Mouse (Mus musculus): ENCODE measurements around the gene Rtl1. TPM values are rescaled to one million over a fixed set of nuclear protein-coding genes. Genes with fewer than 3 reads are reported as not detected.

The Rtl1 gene
- polyA plus RNA-seq, 1 experiment, result 0.02 TPM

DNA sequence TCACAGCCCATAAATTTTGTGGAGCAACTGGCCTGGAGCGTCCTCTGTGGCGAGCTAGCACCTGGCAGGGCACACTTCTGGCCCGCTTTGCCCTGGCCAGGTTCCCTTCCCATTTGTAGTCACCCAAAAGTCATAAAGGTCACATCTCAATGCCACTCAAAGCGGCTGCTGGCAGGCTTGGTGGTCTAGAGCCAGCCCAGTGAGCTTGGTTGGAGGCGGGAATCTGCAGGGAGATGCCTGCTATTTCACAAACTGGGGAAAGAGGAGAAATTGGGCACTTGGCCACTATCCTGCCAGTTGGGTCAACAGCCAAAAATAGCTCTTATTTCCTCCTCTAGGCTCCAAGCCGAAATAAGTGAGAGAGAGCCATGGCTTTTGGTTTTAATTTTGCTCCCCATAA is 4.4 kb downstream of the Rtl1 start:
- H3K4me1 ChIP-seq (ENCODE audit: control insufficient read depth, insufficient read depth, low read length), result peaks cover 2% of the 10 kb centered on the region; the same call in 1 of the 2 replicates
- TF ChIP-seq CTCF (IDR thresholded peaks at IDR 0.05; ENCODE audit: extremely low read depth, insufficient read depth, low read length) (no peak), POLR2A (IDR thresholded peaks at IDR 0.05; ENCODE audit: extremely low read depth, insufficient read depth, low read length) (no peak)
- H3K4me3 ChIP-seq (ENCODE audit: insufficient read depth, low read length), result no peak overlapping the region
- no peak overlapping the region for H3K27ac ChIP-seq (ENCODE audit: insufficient read depth, low read length)

DNA sequence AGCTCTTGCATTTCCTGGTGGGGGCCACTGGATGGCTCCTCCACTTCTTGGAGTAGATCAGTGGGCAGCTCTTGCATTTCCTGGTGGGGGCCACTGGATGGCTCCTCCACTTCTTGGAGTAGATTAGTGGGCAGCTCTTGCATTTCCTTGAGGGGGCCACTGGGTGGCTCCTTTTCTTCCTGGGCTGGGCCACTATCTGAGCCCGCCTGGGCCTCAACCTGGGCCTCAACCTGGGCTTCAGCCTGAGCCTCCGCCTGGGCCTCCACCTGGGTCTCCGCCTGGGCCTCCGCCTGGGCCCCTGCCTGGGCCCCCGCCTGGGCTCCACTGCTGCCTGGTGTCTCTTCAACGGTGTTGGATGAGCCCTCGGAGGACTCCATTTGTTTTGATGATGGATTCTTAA is 5.2 kb downstream of the Rtl1 start:
- no peak overlapping the region for H3K4me3 ChIP-seq (ENCODE audit: insufficient read depth, low read length)
- H3K4me1 ChIP-seq (ENCODE audit: control insufficient read depth, insufficient read depth, low read length), result peaks cover 2% of the 10 kb centered on the region
- H3K27ac ChIP-seq (ENCODE audit: insufficient read depth, low read length), result no peak overlapping the region
- TF ChIP-seq POLR2A (IDR thresholded peaks at IDR 0.05; ENCODE audit: extremely low read depth, insufficient read depth, low read length), result no peak

DNA sequence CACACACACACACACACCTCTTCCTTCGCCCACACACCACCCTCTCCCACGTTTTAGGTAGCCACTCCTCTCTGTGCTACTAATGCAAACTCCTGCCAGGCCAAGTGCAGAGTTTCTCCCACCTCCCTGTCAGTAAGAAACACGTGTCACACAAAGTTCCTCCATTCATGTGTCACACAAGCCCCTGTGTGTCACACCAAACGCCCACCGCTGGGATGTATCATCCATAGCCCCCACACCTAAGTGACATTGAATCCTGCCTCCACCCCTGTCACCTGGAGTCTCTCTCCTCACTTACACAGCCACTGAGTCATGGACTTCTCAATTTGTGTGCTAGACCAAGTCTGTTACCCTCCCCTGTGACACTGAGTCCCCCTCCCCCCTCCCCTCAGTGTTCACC is 17.9 kb downstream of the Rtl1 start:
- no peak for TF ChIP-seq POLR2A (IDR thresholded peaks at IDR 0.05; ENCODE audit: extremely low read depth, insufficient read depth, low read length)
- TF ChIP-seq CTCF (IDR thresholded peaks at IDR 0.05; ENCODE audit: extremely low read depth, insufficient read depth, low read length), result no peak
- H3K4me1 ChIP-seq (ENCODE audit: control insufficient read depth, insufficient read depth, low read length), result no peaks in the 10 kb centered on the region
- no peak overlapping the region for H3K27ac ChIP-seq (ENCODE audit: insufficient read depth, low read length)
- no peak overlapping the region for H3K4me3 ChIP-seq (ENCODE audit: insufficient read depth, low read length)

DNA sequence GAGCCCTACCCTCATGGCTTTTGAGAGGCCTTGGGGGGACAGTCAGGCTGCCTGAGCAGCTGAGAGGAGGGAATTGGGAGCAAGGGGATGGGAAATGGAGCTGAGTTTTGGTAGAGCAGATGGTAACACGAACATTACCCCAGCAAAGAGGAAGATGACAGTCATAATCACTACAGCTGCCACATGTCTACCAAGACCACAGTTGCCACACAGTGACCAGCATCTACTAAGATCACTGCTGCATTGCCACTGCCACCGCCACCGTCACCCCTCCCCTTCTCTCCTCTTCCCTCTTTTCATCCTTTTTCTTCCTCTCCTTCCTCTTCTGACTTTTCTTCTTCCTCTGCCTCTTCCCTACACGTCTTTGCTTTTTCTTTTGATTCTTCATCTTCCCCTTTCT is 27.9 kb downstream of the Rtl1 start:
- TF ChIP-seq POLR2A (IDR thresholded peaks at IDR 0.05; ENCODE audit: extremely low read depth, insufficient read depth, low read length), result no peak
- TF ChIP-seq CTCF (IDR thresholded peaks at IDR 0.05; ENCODE audit: extremely low read depth, insufficient read depth, low read length), result no peak
- no peak overlapping the region for H3K4me3 ChIP-seq (ENCODE audit: insufficient read depth, low read length)
- no peaks in the 10 kb centered on the region for H3K4me1 ChIP-seq (ENCODE audit: control insufficient read depth, insufficient read depth, low read length)
- H3K27ac ChIP-seq (ENCODE audit: insufficient read depth, low read length), result no peak overlapping the region

DNA sequence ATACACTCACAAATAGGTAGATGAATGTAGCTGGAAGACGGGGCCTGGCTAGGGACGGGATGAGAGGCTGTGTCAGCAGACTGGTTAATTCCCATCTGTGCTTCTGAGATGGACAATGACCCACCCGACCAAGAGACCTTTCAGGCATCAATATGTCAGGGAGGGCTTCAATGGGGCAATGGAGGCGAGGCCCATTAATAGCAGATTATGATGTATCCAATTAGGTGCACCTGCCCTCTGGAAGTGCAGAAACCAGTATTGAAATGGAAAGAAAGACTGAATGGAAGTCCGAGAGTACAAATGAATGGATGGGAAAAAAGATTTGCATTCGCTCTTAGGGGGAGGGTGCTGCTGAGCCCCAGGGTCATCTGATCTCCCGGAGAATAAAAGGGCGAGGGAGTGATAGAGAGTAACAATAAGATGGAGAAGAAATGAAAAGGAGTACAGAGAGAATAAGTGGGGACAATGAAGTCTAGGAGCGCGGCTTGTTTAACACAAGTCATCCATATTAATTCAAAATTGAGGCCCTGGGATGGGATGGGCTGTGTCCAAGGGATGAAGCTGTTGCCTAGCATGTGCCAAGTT is 39.9 kb downstream of the Rtl1 start:
- peaks cover 1% of the 10 kb centered on the region; the same call in 1 of the 2 replicates for H3K4me1 ChIP-seq (ENCODE audit: control insufficient read depth, insufficient read depth, low read length)
- TF ChIP-seq CTCF (IDR thresholded peaks at IDR 0.05; ENCODE audit: extremely low read depth, insufficient read depth, low read length) (no peak), POLR2A (IDR thresholded peaks at IDR 0.05; ENCODE audit: extremely low read depth, insufficient read depth, low read length) (no peak)
- H3K4me3 ChIP-seq (ENCODE audit: insufficient read depth, low read length), result no peak overlapping the region
- H3K27ac ChIP-seq (ENCODE audit: insufficient read depth, low read length), result no peak overlapping the region

DNA sequence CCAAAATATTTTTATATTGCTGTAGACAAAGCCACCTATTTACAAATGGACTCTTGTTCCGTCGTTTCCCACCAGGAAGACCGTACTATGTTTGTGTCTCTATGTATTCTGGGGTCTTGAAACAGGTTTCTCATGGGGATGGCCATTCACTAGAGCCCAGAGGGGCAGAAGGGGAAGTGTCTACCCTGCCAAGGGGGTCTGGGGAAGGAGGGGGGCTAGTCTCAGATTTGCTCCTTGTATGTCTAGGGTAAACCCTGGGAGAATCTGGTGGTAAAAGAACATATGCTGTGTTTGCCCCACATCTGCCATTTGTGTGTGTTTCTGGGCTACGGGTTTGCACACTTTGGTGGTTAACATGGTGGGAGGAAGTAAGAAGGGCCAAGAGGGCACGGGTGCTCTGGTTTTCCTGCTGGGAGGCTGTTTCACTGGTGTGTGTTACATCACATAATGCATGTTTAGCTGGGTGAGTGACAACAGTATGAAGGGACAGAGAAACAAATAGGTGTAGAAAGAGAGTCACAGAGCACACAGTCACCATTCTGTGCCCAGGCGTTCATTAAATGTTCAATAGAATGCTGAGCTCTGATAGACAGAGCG is 41.1 kb downstream of the Rtl1 start:
- H3K27ac ChIP-seq (ENCODE audit: insufficient read depth, low read length), result no peak overlapping the region
- H3K4me3 ChIP-seq (ENCODE audit: insufficient read depth, low read length), result no peak overlapping the region
- H3K4me1 ChIP-seq (ENCODE audit: control insufficient read depth, insufficient read depth, low read length), result peaks cover 1% of the 10 kb centered on the region; the same call in 1 of the 2 replicates
- TF ChIP-seq POLR2A (IDR thresholded peaks at IDR 0.05; ENCODE audit: extremely low read depth, insufficient read depth, low read length), result no peak
- no peak for TF ChIP-seq CTCF (IDR thresholded peaks at IDR 0.05; ENCODE audit: extremely low read depth, insufficient read depth, low read length)

DNA sequence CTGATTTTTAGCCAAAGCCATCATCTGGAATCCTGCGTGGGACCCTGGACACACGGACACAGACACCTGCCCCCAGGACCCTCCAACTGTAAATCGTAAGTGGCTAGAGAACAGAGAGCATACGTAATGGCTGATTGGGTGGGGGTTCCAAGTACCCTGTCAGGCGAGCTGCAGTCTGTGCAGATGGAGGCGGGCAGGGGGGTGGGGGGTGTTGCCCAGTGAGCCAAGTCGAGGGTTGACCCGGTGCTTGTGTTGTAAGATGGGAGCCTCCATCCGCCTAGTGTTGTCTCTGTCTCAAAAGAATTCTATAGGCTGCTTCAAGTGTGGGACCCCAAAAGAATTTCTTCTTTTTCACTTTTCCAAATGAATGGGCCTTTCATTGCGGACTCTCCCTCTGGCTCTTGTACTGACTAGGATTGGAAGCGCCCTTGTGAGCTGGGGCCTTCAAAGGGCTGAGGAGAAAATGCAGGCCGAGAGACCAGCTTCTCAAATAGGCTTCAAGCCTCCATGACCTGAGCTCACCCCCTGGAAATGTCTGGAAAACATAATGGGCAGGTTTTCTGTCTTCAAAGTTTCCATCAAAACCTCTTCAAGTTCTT is 41.8 kb downstream of the Rtl1 start:
- no peak overlapping the region for H3K4me3 ChIP-seq (ENCODE audit: insufficient read depth, low read length)
- no peak for TF ChIP-seq POLR2A (IDR thresholded peaks at IDR 0.05; ENCODE audit: extremely low read depth, insufficient read depth, low read length)
- no peak for TF ChIP-seq CTCF (IDR thresholded peaks at IDR 0.05; ENCODE audit: extremely low read depth, insufficient read depth, low read length)
- peaks cover 1% of the 10 kb centered on the region; the same call in 1 of the 2 replicates for H3K4me1 ChIP-seq (ENCODE audit: control insufficient read depth, insufficient read depth, low read length)
- H3K27ac ChIP-seq (ENCODE audit: insufficient read depth, low read length), result no peak overlapping the region

DNA sequence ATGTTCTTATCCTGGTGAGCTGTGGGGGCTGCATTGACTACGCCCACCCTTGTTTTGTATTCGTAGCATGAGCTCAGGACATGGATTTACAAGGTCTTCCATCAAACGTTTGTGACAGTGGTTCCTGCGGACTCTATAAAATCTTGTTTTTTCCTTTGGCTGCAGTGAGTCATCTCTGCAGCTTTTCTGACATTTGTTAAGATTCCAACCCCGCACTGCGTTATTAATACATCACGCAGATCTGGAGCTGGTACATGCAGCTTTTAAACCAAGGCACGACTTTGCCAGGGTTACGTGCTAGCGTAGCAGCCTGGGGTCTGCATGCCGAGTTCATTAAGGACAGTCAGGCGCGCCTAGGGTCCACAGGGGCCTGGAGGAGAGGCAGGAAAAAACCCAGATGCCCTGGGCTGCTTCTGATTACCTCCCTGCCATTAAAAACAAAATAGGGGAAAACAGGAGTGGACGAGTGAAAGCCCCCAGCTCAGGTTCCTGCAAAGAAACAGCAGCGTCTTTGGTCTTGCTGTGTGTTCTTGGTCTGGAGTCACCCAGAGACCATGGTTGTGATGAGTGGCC is 44.2 kb downstream of the Rtl1 start:
- Histone ChIP-seq H3K4me1 (ENCODE audit: control insufficient read depth, insufficient read depth, low read length) (peaks cover 3% of the 10 kb centered on the region), H3K27ac (ENCODE audit: insufficient read depth, low read length) (no peak overlapping the region), H3K4me3 (ENCODE audit: insufficient read depth, low read length) (no peak overlapping the region)
- TF ChIP-seq CTCF (IDR thresholded peaks at IDR 0.05; ENCODE audit: extremely low read depth, insufficient read depth, low read length) (no peak), POLR2A (IDR thresholded peaks at IDR 0.05; ENCODE audit: extremely low read depth, insufficient read depth, low read length) (no peak)

DNA sequence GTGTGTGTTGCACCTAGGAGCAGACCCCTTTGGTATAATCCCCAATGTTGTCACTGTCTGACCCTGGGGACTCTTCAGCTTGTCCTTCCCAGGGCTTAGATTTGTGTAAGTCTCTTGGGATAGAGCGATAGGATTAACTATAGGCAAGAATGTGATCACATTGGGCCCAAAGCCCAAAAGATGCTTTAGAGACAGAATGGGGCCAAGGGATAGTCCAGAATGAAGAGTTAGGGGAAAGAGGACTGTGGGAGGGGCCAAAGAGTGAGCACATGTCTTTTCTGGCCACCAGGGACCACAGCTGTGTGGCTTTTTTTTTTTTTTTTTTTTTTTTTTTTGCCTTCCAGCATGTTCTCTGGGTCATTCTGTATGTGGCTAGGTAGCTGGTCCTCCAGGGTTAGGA is 46.6 kb downstream of the Rtl1 start:
- peaks cover 3% of the 10 kb centered on the region for H3K4me1 ChIP-seq (ENCODE audit: control insufficient read depth, insufficient read depth, low read length)
- no peak for TF ChIP-seq CTCF (IDR thresholded peaks at IDR 0.05; ENCODE audit: extremely low read depth, insufficient read depth, low read length)
- TF ChIP-seq POLR2A (IDR thresholded peaks at IDR 0.05; ENCODE audit: extremely low read depth, insufficient read depth, low read length), result no peak
- H3K4me3 ChIP-seq (ENCODE audit: insufficient read depth, low read length), result no peak overlapping the region
- no peak overlapping the region for H3K27ac ChIP-seq (ENCODE audit: insufficient read depth, low read length)

Data from cortical plate, adult 2 months (tissue).